Mouse (Mus musculus) olfactory bulb, adult 2 months (tissue): ENCODE results near the gene Rap1gds1.

Experiments used
- CTCF ChIP-seq: fragments of 200-500 bp; IDR thresholded peaks from 2 replicates; pipeline ENCODE4 v1.5.1; 2012; ENCODE audit warnings: low read depth, mild to moderate bottlenecking, low read length, moderate library complexity; ENCODE audit not compliant: insufficient read depth
- POLR2A ChIP-seq: fragments of 200-500 bp; IDR thresholded peaks from 2 replicates; pipeline ENCODE4 v1.6.1; 2012; ENCODE audit warnings: mild to moderate bottlenecking, low read depth, low read length, moderate library complexity; ENCODE audit not compliant: insufficient read depth

DNA sequence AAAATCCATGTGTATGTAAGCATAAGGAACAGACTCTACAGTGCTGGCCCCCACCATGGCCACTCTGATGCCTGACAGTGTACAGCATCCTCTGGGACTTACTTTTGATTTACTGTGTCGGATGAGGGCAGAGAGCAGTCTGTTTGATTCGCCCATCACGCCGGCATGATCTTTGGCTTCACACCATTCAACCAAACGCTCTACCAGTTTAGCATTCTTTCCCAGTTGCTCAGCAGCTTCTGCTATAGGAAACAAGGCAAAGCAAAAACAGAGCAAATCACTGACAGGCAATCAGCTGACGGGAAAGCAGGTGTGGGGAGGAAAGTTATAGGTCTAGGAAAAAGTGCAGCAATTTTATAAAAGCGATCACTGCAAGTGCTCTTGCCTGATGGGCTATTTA, 119.8 kb downstream of the Rap1gds1 start:
- no peak for TF ChIP-seq POLR2A
- TF ChIP-seq CTCF = no peak
